Mouse (Mus musculus): ENCODE measurements at regions not wholly inside any gene's neighbourhood (a gene's known extent, or its start where the extent isn't known, plus 50 kb on each side); places are given as distances from the start of the nearest gene placed in this dataset.

DNA sequence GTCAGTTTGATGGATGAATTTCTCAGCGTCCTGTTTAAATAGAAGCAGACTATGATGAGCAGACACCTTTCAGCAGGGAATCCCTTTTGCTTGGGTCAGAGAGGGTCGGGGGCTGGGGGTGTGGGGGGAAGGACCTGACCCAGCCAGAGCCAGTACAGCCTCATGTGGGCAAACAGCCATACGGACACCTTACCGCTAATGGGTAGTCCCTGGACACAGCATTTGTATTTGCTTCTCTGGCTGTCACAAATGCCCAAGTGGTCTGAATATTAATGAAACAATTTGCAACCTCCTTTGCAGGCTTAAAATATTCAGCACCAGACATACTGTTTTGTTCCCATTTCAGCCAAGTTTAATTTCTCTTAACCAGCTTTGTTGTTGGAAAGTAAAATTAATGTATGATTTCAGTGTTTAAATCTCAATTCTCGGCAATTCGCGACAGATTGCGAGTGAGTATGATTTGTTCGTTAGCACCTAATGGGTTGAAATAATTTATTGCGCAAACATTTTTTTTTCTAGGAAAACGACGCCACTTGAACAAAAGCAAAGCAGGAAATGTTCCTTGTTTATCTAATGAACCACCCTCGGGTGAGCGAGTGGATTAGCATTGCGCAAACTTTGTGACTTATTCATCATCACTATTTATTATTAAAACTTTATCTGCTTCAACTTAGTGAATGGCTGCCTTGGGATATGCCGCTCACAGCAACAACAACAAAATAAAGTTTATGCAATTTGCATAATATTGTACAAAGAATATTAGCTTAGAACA is 166.2 kb downstream of the Cdh26 start:
- TF ChIP-seq CTCF (IDR thresholded peaks at IDR 0.05; ENCODE audit: borderline replicate concordance, insufficient read depth, low read depth, low read length) (no peak), POLR2A (IDR thresholded peaks at IDR 0.05; ENCODE audit: borderline replicate concordance, insufficient read depth, low read length) (no peak)
